Mouse (Mus musculus) hindbrain, embryonic 10.5 days (tissue): ENCODE results near the gene Igf1r. TPM values are rescaled to one million over a fixed set of nuclear protein-coding genes. Genes with fewer than 3 reads are reported as not detected.
"Not testable (repeated sequence)": the region's sequence is repeated elsewhere in the genome, so short reads cannot be mapped to it uniquely, and the experiment has no call there.

Experiments
- DNase-seq: peaks from one replicate; pipeline ENCODE4 v3.0.0-alpha.2; 2017; ENCODE audit warnings: low spot score
- H3K27ac ChIP-seq: fragments of 300-500 bp; sonication (generic); 2 replicates; pipeline ENCODE4 v1.5.1; 2016; ENCODE audit warnings: mild to moderate bottlenecking, moderate library complexity
- H3K27me3 ChIP-seq: fragments of 300-500 bp; sonication (generic); 2 replicates; pipeline ENCODE4 v1.6.1; 2016; ENCODE audit warnings: mild to moderate bottlenecking; ENCODE audit not compliant: poor library complexity, insufficient read depth, severe bottlenecking
- H3K36me3 ChIP-seq: fragments of 300-500 bp; sonication (generic); 2 replicates; pipeline ENCODE4 v1.6.1; 2016; ENCODE audit warnings: mild to moderate bottlenecking, moderate library complexity
- H3K4me1 ChIP-seq: fragments of 300-500 bp; sonication (generic); replicated peaks from 2 replicates; pipeline ENCODE4 v1.6.1; 2016; ENCODE audit warnings: mild to moderate bottlenecking
- H3K4me3 ChIP-seq: fragments of 300-500 bp; sonication (generic); 2 replicates; pipeline ENCODE4 v1.5.1; 2016; ENCODE audit warnings: mild to moderate bottlenecking, moderate library complexity
- H3K9me3 ChIP-seq: fragments of 300-500 bp; sonication (generic); 2 replicates; pipeline ENCODE4 v1.6.1; 2016; ENCODE audit warnings: mild to moderate bottlenecking, moderate library complexity
- WGBS: fragments of 180-500 bp; shearing (Covaris S2); methylation state at CpG from one replicate; pipeline ENCODE4 v1.1.7; 2016; 5-methylcytosine and 5-hydroxymethylcytosine counted together
- polyA plus RNA-seq: library from polyadenylated mRNA; unstranded; fragments of >200 nt; fragmentation: Nextera tagmentation; extraction: Ambion mirVana; gene quantifications from 2 replicates; pipeline ENCODE4 v1.2.1, GENCODE M21; 2016

The Igf1r gene
- polyA plus RNA-seq, 1 experiment from 2014 or later = 24.9 TPM

DNA sequence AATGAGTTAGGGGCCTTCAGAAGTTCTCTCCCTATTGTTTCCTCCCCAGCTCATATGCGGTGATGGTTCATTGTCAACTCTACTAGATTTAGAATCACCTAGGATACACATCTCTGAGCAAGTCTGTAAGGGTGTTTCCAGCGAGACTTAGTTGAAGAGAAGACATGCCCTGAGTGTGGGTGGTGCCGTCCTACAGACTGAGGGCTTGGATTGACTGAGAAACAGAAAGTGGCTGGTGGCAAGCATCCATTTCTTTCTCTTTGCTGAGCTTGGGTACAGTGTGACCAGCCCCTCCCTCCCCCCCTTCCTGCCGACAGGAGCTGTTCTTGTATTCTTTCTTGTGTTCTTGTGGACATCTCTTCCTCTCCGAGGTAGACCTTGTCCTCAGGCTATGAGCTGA, 328.7 kb downstream of the Igf1r start:
- Histone ChIP-seq H3K27me3 (peaks cover 18% of the 10 kb centered on the region), H3K9me3 (no peaks in the 10 kb centered on the region), H3K4me1 (peaks cover 22% of the 10 kb centered on the region), H3K36me3 (no peaks in the 10 kb centered on the region), H3K4me3 (no peak overlapping the region), H3K27ac (no peak overlapping the region)
- no peak for DNase-seq
- 75% methylated on average over 5 of the region's 5 CpGs for WGBS

- Histone ChIP-seq H3K4me1 (peaks cover 12% of the 10 kb centered on the region), H3K27me3 (peaks cover 6% of the 10 kb centered on the region), H3K36me3 (no peaks in the 10 kb centered on the region), H3K27ac (no peak overlapping the region), H3K9me3 (no peaks in the 10 kb centered on the region), H3K4me3 (no peak overlapping the region)
- no peak for DNase-seq
- 89% methylated on average over 22 of the region's 22 CpGs for WGBS
Measured at GRCm38 (mm10) chr7:68282304-68283132, 329.9 kb downstream of the Igf1r start.

DNA sequence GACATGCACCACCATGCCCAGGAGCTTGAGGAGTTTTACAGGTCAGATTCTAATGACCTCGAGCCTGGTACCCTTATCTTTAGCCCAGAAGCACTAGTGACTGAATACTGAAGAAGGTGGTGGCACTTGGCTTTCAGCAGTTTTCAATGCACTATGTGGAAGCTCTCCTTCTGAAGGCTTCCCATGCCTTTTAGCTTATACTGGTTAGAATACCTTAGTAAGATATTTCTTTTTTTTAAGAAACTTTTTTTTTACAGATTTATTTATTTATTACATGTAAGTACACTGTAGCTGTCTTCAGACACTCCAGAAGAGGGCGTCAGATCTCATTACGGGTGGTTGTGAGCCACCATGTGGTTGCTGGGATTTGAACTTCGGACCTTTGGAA, 330.5 kb downstream of the Igf1r start:
- H3K36me3 ChIP-seq, DNase-seq, H3K27me3 ChIP-seq, H3K4me3 ChIP-seq, H3K27ac ChIP-seq, H3K9me3 ChIP-seq: not testable (repeated sequence)
- H3K4me1 ChIP-seq = peaks cover 12% of the 10 kb centered on the region
- 85% methylated on average over 4 of the region's 4 CpGs for WGBS

Other genes with a start within 250 kb of the Igf1r start
- gene Synm, start 193.1 kb upstream of the Igf1r start, polyA plus RNA-seq = 2.0 and 2.5 TPM in 2 replicates